Mouse (Mus musculus): ENCODE measurements at regions not wholly inside any gene's neighbourhood (a gene's known extent, or its start where the extent isn't known, plus 50 kb on each side); places are given as distances from the start of the nearest gene placed in this dataset.

DNA sequence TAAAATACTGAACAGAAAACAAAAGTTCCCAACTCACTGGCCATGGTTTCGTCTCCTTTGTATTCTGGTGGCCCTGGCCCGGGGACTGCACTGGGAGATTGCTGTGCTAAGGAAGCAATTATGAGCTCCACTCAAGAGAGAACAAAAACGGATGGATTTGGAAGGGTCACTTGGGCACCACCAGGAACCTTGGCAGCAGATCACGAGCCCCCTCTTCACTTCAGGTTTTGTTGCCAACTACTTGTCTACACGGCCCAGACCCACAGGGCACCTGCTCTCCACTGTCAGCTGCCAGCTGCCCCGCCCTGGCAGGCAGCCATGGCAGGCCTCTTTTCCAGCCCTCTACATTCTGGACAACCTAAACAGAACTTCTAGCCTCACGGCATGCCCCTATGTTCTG lies 199.8 kb upstream of the Klf14 start:
- TF ChIP-seq CTCF (IDR thresholded peaks at IDR 0.05; ENCODE audit: extremely low read depth, insufficient read depth, low read length) = no peak
- no peak for TF ChIP-seq POLR2A (IDR thresholded peaks at IDR 0.05; ENCODE audit: extremely low read depth, insufficient read depth, low read length)

Measured in cortical plate, adult 2 months (tissue).